Mouse (Mus musculus) small intestine, adult 2 months (tissue): Measurements from ENCODE around the gene Cse1l.

Experiments used
- CTCF ChIP-seq: fragments of 200-500 bp; IDR thresholded peaks from 2 replicates; pipeline ENCODE4 v1.5.1; 2012; ENCODE audit warnings: low read depth, mild to moderate bottlenecking, control low read depth, inconsistent platforms, low read length, moderate library complexity, mixed read lengths; ENCODE audit not compliant: insufficient replicate concordance, insufficient read length; ENCODE audit errors: extremely low read depth
- POLR2A ChIP-seq: fragments of 200-500 bp; IDR thresholded peaks from 2 replicates; pipeline ENCODE4 v1.6.1; 2012; ENCODE audit warnings: low read depth, mild to moderate bottlenecking, control low read depth, inconsistent platforms, low read length, moderate library complexity

- no peak for TF ChIP-seq CTCF
- TF ChIP-seq POLR2A = no peak
These were observed 20.2 kb upstream of the Cse1l start for GRCm38 (mm10) chr2:166885619-166886018.
